Mouse (Mus musculus): Measurements from ENCODE around the gene Unc5b. TPM values are rescaled to one million over a fixed set of nuclear protein-coding genes. Genes with fewer than 3 reads are reported as not detected.

The Unc5b gene
- polyA plus RNA-seq, 1 experiment from 2014 or later: 2.3 TPM

DNA sequence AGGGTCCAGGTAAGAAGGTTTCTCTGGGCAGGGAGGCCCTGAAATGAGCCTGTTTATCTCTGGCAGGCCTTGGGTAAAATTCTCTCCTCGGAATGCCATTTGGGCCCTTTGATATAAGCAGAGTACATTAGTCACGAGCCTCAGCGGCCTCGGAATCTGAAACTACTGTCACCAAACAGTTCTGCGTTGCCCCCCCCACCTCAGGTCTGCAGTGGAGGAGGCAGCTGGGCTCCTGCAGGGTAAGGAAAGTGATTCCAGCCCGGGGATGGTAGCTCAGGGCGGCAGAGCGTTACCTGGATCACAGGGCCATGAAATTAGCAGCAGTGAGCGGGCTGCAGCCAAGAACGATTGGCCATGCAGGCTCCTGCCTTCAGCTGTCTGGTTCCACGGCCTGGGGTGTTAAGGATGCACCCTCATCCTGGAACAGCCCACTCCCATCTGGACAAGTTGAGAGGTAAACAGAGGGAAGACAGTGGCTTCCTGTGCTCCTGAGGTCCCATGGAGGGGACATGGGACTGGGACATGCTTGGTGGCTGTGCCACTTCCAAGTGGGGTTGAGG lies 94.1 kb downstream of the Unc5b start:
- no peaks in the 10 kb centered on the region for H3K27me3 ChIP-seq (ENCODE audit: control insufficient read depth, insufficient read depth, low read length)
- no peak overlapping the region for H3K4me2 ChIP-seq (replicated peaks; ENCODE audit: low read depth, low read length)
- H3K9ac ChIP-seq (ENCODE audit: low read depth, low read length): no peak overlapping the region
- ATAC-seq (ENCODE audit: low FRiP score) (no peak), DNase-seq (ENCODE audit: low spot score) (no peak)
- no peaks in the 10 kb centered on the region for H3K9me3 ChIP-seq (ENCODE audit: control insufficient read depth, low read length)
- WGBS: 68% methylated on average over 11 of the region's 11 CpGs
- no peaks in the 10 kb centered on the region; the same call in 1 of the 2 replicates for H3K4me1 ChIP-seq (replicated peaks; ENCODE audit: control insufficient read depth, insufficient read depth, low read length)
- H3K36me3 ChIP-seq (ENCODE audit: control insufficient read depth, insufficient read depth, low read length): no peaks in the 10 kb centered on the region
- no peak overlapping the region for H3K4me3 ChIP-seq (ENCODE audit: low read depth, low read length)
- no peak overlapping the region for H3K27ac ChIP-seq (ENCODE audit: low read depth, low read length)

DNA sequence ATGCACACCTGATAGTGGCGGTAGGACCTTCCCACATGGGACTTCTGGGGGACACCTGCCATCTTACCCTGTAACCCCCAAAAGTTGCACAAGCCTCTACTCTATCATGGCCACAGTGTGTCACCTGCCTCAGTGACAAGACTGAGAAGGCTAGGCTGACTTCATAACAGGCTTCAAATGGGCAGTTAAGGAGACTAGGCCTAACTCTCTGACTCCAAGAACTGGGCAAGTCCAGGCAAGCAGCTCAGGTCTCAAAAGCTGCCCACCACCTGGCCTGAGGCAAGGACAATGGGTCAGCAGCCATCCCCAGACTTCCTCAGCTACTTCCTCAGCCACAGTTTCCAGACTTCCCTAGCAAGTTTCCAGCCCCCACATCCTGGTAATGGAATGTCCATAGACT lies 95.6 kb downstream of the Unc5b start:
- H3K4me3 ChIP-seq (ENCODE audit: low read depth, low read length): no peak overlapping the region
- no peaks in the 10 kb centered on the region; the same call in 1 of the 2 replicates for H3K4me1 ChIP-seq (replicated peaks; ENCODE audit: control insufficient read depth, insufficient read depth, low read length)
- no peak overlapping the region for H3K4me2 ChIP-seq (replicated peaks; ENCODE audit: low read depth, low read length)
- DNase-seq (ENCODE audit: low spot score) (no peak), ATAC-seq (ENCODE audit: low FRiP score) (no peak)
- no peak overlapping the region for H3K9ac ChIP-seq (ENCODE audit: low read depth, low read length)
- H3K27me3 ChIP-seq (ENCODE audit: control insufficient read depth, insufficient read depth, low read length): no peaks in the 10 kb centered on the region
- 100% methylated on average over 1 of the region's 1 CpGs for WGBS
- H3K27ac ChIP-seq (ENCODE audit: low read depth, low read length): no peak overlapping the region
- H3K9me3 ChIP-seq (ENCODE audit: control insufficient read depth, low read length): no peaks in the 10 kb centered on the region
- H3K36me3 ChIP-seq (ENCODE audit: control insufficient read depth, insufficient read depth, low read length): no peaks in the 10 kb centered on the region

DNA sequence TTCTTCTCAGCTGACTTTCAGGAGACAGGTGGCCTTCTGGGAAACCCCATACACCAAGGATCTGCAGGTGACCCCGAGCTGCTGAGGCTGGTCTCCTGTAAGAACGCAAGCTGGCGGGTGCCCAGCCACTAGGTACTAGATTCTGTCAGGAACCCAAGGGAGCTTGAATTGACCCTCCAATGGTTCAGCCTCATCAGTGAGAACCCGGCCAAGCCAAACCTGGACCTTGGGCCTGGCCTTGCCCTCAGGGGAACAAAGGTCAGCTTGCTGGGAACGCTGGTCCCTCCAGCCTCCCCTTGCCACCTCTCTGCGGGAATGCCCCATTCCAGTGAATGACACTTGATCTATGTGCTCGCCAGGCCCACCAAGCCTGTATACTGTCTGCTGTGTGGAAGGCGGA lies 97.9 kb downstream of the Unc5b start:
- Histone ChIP-seq H3K4me2 (replicated peaks; ENCODE audit: low read depth, low read length) (no peak overlapping the region), H3K36me3 (ENCODE audit: control insufficient read depth, insufficient read depth, low read length) (no peaks in the 10 kb centered on the region), H3K4me3 (ENCODE audit: low read depth, low read length) (no peak overlapping the region), H3K4me1 (replicated peaks; ENCODE audit: control insufficient read depth, insufficient read depth, low read length) (no peaks in the 10 kb centered on the region; the same call in 1 of the 2 replicates), H3K9me3 (ENCODE audit: control insufficient read depth, low read length) (no peaks in the 10 kb centered on the region), H3K27me3 (ENCODE audit: control insufficient read depth, insufficient read depth, low read length) (no peaks in the 10 kb centered on the region), H3K27ac (ENCODE audit: low read depth, low read length) (no peak overlapping the region), H3K9ac (ENCODE audit: low read depth, low read length) (no peak overlapping the region)
- WGBS: 81% methylated on average over 8 of the region's 8 CpGs
- no peak for DNase-seq (ENCODE audit: low spot score)
- ATAC-seq (ENCODE audit: low FRiP score): no peak

DNA sequence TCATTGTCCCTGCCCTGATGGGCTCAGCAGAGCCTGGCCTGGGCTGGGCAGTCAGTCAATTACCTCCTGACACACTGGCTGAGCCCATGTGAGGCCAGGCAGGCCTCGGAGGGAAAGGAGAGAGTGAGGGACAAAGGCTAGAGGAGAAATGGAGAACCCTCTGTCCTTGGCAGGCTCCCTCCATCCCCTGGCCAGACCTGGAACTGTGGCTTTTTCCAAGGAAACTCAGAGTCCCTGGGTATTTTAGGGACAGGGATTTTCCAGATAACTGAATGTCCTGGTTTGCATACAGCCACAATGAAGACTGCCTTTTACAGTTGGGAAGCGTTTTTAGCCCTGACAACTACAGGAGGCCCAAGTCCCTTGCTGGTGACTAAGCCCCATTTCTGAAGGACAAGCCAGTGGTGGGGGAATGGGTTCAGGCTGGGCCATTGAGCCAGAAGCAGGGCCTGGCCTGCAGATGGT lies 99.0 kb downstream of the Unc5b start:
- no peak overlapping the region; the same call in 1 of the 2 replicates for H3K9ac ChIP-seq (ENCODE audit: low read depth, low read length)
- no peaks in the 10 kb centered on the region for H3K27me3 ChIP-seq (ENCODE audit: control insufficient read depth, insufficient read depth, low read length)
- no peak overlapping the region for H3K4me2 ChIP-seq (replicated peaks; ENCODE audit: low read depth, low read length)
- no peak for DNase-seq (ENCODE audit: low spot score)
- no peaks in the 10 kb centered on the region for H3K9me3 ChIP-seq (ENCODE audit: control insufficient read depth, low read length)
- H3K36me3 ChIP-seq (ENCODE audit: control insufficient read depth, insufficient read depth, low read length): no peaks in the 10 kb centered on the region
- H3K4me3 ChIP-seq (ENCODE audit: low read depth, low read length): no peak overlapping the region
- peak overlapping the region; percentile 58 for H3K27ac ChIP-seq (ENCODE audit: low read depth, low read length)
- ATAC-seq (ENCODE audit: low FRiP score): no peak; the same call in 1 of the 2 replicates
- WGBS: 35% methylated on average over 2 of the region's 2 CpGs
- no peaks in the 10 kb centered on the region; the same call in 1 of the 2 replicates for H3K4me1 ChIP-seq (replicated peaks; ENCODE audit: control insufficient read depth, insufficient read depth, low read length)

DNA sequence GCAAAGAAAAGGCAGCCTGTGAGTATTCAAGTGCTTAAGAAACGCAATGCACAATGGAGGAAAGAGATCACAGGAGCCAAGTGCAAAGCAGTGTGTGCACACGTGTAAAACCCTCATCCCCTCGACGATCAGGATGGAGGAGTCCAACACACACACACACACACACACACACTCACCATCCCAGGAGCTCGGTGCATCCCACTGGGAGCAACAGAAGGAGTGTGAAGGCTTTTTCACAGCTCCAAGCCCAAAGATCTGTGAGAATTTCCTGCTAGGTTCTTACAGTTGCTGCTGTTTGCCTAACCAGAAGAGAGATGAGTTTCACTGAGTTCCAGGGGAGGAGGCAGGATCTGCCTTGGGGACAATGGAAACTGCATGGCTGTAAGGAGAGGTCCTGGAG lies 99.6 kb downstream of the Unc5b start:
- no peak overlapping the region for H3K9ac ChIP-seq (ENCODE audit: low read depth, low read length)
- H3K9me3 ChIP-seq (ENCODE audit: control insufficient read depth, low read length): no peaks in the 10 kb centered on the region
- no peaks in the 10 kb centered on the region; the same call in 1 of the 2 replicates for H3K4me1 ChIP-seq (replicated peaks; ENCODE audit: control insufficient read depth, insufficient read depth, low read length)
- ATAC-seq (ENCODE audit: low FRiP score) (no peak), DNase-seq (ENCODE audit: low spot score) (no peak)
- no peaks in the 10 kb centered on the region for H3K27me3 ChIP-seq (ENCODE audit: control insufficient read depth, insufficient read depth, low read length)
- H3K27ac ChIP-seq (ENCODE audit: low read depth, low read length): peak overlapping the region; percentile 58
- no peaks in the 10 kb centered on the region for H3K36me3 ChIP-seq (ENCODE audit: control insufficient read depth, insufficient read depth, low read length)
- H3K4me3 ChIP-seq (ENCODE audit: low read depth, low read length): no peak overlapping the region
- no peak overlapping the region for H3K4me2 ChIP-seq (replicated peaks; ENCODE audit: low read depth, low read length)
- WGBS: 17% methylated on average over 5 of the region's 5 CpGs

DNA sequence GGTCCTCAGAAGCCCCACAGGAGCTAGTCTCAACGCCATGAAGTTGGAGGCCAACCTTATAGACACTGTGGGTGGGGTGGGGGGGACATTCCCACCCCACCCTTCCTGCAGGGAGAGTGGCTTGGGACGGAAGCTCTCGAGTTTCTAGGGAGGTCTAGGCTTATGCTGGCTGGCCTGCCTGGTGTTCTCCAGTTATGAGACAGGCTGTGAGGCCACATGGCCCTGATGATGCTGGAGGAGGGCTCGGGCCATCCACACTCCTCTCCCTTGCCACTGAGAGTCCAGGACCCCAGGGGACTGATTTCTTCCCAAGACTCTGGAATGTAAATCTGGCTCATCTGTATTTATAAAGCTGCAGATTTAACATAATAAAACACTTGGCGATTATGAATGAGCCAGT lies 104.1 kb downstream of the Unc5b start:
- DNase-seq (ENCODE audit: low spot score) (no peak), ATAC-seq (ENCODE audit: low FRiP score) (no peak)
- H3K9ac ChIP-seq (ENCODE audit: low read depth, low read length): no peak overlapping the region
- no peak overlapping the region for H3K27ac ChIP-seq (ENCODE audit: low read depth, low read length)
- no peaks in the 10 kb centered on the region for H3K9me3 ChIP-seq (ENCODE audit: control insufficient read depth, low read length)
- H3K4me1 ChIP-seq (replicated peaks; ENCODE audit: control insufficient read depth, insufficient read depth, low read length): no peaks in the 10 kb centered on the region; the same call in 1 of the 2 replicates
- H3K4me2 ChIP-seq (replicated peaks; ENCODE audit: low read depth, low read length): no peak overlapping the region
- no peaks in the 10 kb centered on the region for H3K27me3 ChIP-seq (ENCODE audit: control insufficient read depth, insufficient read depth, low read length)
- H3K4me3 ChIP-seq (ENCODE audit: low read depth, low read length): no peak overlapping the region
- WGBS: 25% methylated on average over 5 of the region's 5 CpGs
- no peaks in the 10 kb centered on the region for H3K36me3 ChIP-seq (ENCODE audit: control insufficient read depth, insufficient read depth, low read length)

DNA sequence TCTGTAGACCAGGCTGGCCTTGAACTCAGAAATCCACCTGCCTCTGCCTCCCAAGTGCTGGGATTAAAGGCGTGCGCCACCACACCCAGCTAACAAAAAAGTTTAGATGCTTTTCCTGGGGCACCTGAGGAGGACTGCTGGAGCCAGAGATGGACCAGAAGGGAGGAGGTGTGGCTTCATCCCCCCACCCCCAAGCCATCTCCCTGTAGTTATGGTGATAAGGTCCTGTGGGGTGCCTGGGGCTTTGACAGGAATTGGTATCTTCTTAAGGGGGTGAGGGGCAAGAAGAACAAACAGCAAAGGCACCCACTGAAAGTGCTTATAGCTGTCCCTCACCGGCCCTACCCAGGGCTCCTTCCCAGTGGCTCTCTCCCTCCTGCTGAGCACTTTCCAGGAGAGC lies 104.5 kb downstream of the Unc5b start:
- Histone ChIP-seq H3K9me3 (ENCODE audit: control insufficient read depth, low read length) (no peaks in the 10 kb centered on the region), H3K4me3 (ENCODE audit: low read depth, low read length) (no peak overlapping the region), H3K36me3 (ENCODE audit: control insufficient read depth, insufficient read depth, low read length) (no peaks in the 10 kb centered on the region), H3K27me3 (ENCODE audit: control insufficient read depth, insufficient read depth, low read length) (no peaks in the 10 kb centered on the region), H3K9ac (ENCODE audit: low read depth, low read length) (no peak overlapping the region), H3K4me2 (replicated peaks; ENCODE audit: low read depth, low read length) (no peak overlapping the region), H3K4me1 (replicated peaks; ENCODE audit: control insufficient read depth, insufficient read depth, low read length) (no peaks in the 10 kb centered on the region; the same call in 1 of the 2 replicates), H3K27ac (ENCODE audit: low read depth, low read length) (no peak overlapping the region)
- WGBS: 60% methylated on average over 3 of the region's 3 CpGs
- DNase-seq (ENCODE audit: low spot score) (no peak), ATAC-seq (ENCODE audit: low FRiP score) (no peak)

DNA sequence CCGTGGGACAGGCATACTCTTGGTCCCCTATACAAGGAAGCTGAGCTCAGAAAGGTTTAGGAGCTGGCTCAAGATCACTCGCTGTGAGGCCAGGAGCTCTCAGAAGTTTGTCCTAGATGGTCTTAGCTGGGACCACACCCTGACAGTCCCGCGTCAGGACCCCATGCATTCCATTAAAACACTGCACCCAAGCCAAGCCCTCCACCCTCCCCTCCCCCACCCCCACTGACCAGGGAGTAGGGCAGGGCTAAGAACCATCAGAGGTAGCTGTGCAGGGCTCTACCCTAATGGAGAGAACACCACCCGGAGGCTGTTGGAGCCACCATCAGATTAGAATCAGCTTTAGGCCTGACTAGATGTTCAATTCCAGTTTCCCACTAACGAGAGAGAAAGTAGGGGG lies 106.9 kb downstream of the Unc5b start:
- H3K4me1 ChIP-seq (replicated peaks; ENCODE audit: control insufficient read depth, insufficient read depth, low read length): no peaks in the 10 kb centered on the region
- no peak overlapping the region for H3K4me3 ChIP-seq (ENCODE audit: low read depth, low read length)
- no peaks in the 10 kb centered on the region for H3K27me3 ChIP-seq (ENCODE audit: control insufficient read depth, insufficient read depth, low read length)
- H3K27ac ChIP-seq (ENCODE audit: low read depth, low read length): no peak overlapping the region
- no peak overlapping the region for H3K9ac ChIP-seq (ENCODE audit: low read depth, low read length)
- ATAC-seq (ENCODE audit: low FRiP score) (no peak), DNase-seq (ENCODE audit: low spot score) (no peak)
- no peaks in the 10 kb centered on the region for H3K9me3 ChIP-seq (ENCODE audit: control insufficient read depth, low read length)
- 75% methylated on average over 6 of the region's 6 CpGs for WGBS
- no peak overlapping the region for H3K4me2 ChIP-seq (replicated peaks; ENCODE audit: low read depth, low read length)
- no peaks in the 10 kb centered on the region for H3K36me3 ChIP-seq (ENCODE audit: control insufficient read depth, insufficient read depth, low read length)

DNA sequence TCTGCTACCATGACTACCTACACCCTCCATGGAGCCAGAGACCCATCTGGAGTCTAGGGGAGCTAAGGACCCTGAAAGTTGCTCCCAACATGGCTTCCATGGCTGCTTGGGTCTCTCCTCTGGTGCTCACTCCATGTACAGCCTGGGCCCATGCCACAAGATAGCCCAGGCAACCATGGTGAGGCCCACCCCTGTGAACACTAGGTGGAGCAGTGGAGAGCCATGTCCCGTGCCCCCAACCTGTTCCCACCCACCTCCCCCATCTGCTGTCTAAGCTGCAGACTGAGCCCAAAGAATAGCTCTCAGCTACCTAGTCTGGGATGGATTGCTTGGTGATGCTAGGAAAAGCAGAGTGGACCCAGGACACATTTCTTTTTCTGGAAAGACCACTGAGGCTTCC lies 108.0 kb downstream of the Unc5b start:
- H3K27me3 ChIP-seq (ENCODE audit: control insufficient read depth, insufficient read depth, low read length): no peaks in the 10 kb centered on the region
- H3K36me3 ChIP-seq (ENCODE audit: control insufficient read depth, insufficient read depth, low read length): 0 out of 2 replicates have a peak, but pooled peaks cover 2% of the 10 kb centered on the region
- no peak for ATAC-seq (ENCODE audit: low FRiP score)
- 56% methylated on average over 1 of the region's 1 CpGs for WGBS
- DNase-seq (ENCODE audit: low spot score): no peak
- no peak overlapping the region for H3K9ac ChIP-seq (ENCODE audit: low read depth, low read length)
- H3K27ac ChIP-seq (ENCODE audit: low read depth, low read length): no peak overlapping the region
- H3K9me3 ChIP-seq (ENCODE audit: control insufficient read depth, low read length): no peaks in the 10 kb centered on the region
- no peak overlapping the region for H3K4me2 ChIP-seq (replicated peaks; ENCODE audit: low read depth, low read length)
- no peaks in the 10 kb centered on the region for H3K4me1 ChIP-seq (replicated peaks; ENCODE audit: control insufficient read depth, insufficient read depth, low read length)
- no peak overlapping the region for H3K4me3 ChIP-seq (ENCODE audit: low read depth, low read length)

Data from hindbrain, embryonic 11.5 days (tissue).